Mouse (Mus musculus) testis, adult 10 weeks (tissue): Measurements from ENCODE around the gene Entr1. TPM values are rescaled to one million over a fixed set of nuclear protein-coding genes. Genes with fewer than 3 reads are reported as not detected.

Experiments used
- polyA plus RNA-seq: library from polyadenylated mRNA; stranded (reverse); fragments of 350-450 nt; fragmentation: Illumina TruSeq; extraction: RNeasy Lipid Tissue Mini Kit (QIAGEN cat#74804); gene quantifications from one replicate; pipeline ENCODE4 v1.2.3, GENCODE M21; 2014; ENCODE audit warnings: low read depth, low replicate concordance

Entr1 gene
- 164 TPM for polyA plus RNA-seq

GRCm38 (mm10) chr2:26389154-26389690 is at the start of gene Entr1, which contains the start of gene Pmpca:
Gene Entr1, minus strand, starts transcription at chr2:26389316.
Gene Pmpca, plus strand, starts transcription at chr2:26389339.

DNA sequence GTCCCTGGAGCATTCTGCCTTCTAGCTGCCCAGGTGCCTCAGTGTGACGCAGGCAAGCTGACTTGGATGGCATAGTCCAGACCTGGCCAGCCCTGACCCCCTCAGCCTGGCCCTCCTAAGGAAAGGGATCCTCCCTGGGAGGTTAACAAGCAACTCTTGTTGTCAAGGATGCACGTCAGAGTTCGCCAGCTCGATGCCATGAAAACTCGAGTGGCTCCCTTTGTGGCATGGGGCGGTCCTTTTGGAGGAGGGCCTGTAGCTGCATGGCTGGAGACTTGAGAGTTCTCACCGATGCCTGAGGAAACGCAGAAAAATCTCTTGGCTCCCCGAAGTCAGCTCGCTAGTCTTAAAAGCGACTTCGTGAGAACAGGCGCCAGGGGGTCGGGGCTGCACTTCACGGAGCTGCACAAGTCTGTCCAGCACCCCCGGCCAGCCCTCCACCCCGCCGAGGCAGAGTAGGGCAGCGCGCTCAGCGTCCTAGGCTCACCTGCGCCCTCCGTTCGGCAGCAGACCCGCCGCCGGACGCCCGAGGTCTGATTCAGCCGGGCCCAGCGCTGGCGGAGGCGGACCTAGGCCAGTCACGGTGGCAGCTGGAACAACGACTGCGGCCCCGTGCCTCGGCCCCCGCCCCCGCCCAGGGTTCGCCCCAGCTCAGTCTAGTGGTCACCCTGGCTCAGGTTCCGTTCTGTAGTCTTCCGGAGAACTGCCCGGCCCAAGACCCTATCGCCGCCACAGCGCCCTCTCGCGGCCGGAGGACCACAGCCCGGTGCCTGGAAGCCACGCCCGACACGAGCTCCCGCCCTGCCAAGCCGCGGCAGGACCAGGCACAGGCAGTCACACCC is 19.6 kb upstream of the Entr1 start, which contains the start of gene Inpp5e:
Gene Inpp5e (minus strand): TSS at position 689 of the 842 bp plus-strand sequence.

DNA sequence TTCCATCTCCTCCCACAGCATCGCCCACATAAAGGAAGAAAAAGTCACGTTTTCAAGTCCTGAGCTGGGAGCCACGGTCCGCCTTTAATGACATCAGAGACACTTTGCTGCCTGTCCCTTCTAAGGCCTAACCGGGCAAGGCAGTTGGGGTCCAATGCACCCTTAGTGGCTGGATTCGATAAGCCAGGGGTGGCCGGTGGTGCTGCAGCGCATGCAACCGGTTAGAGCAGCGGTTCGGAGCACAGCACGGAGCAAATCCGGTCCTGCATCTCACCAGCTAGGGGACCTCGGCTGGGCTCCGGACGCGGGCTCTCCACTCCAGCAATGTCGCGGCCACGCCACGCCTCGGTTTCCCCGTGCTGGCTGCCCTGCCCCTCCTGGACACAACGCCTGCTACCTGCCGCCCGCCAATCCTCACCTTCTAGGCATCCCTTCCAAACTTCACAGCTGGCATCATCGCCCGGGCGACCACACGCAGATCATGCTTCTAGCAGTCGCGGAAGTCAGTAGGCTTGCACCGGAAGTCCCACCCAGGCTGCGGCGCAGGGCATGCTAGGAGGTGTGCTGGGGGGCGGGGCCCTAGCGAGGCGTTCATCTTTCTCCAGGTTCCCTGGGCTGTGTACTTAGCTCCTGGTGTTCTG is 8.9 kb downstream of the Entr1 start, which contains the start of gene Snapc4:
Gene Snapc4 (minus strand): TSS at position 523 of the 641 bp plus-strand sequence.

GRCm38 (mm10) chr2:26360772-26361171 is 28.3 kb downstream of the Entr1 start, which contains the start of gene Card9:
Gene Card9, minus strand, starts transcription at chr2:26360918.

DNA sequence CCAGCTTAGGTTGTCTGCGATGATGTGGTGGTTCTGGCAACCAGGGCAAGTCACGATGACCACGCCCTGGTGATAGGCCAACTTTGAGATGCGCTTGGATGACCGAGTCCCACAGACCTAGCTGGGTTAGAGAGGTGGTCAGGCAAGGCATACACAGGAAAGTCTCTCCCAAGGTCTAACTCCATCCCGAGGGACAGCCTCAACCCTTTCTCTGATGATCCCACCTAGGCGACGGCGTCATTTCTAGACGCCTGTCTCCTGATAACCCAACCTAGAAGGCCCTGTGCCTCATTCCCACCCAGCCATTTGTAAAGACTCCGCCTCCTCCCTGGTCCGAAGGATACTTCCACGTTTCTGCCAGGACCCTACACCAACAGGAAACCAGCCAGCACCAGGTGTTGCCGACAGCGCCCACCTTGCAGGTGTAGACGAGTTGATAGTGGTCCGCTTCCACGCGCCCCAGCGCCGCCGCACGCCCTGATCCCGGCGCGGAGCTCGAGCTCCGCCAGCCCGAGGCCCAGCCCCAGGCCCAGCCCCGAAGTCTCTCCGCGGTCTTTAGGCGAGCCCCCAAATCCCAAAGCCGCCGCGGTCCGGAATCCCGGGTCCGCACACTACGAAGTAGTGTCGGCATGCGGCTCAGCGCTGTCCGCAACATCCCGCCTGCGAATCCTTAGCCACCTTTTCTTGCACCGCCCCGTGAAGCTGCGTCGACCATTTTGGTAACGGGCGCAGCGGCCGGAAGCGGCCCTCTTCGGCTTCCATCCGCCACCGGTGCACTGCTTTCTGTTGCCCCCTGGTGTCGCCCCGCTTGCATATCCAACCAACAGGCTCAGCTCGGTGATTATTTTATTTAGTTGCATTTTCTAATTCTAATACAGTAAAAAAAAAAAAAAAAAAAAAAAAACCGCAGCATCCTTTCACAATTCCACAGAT is 37.5 kb downstream of the Entr1 start, which contains the start of gene Dnlz:
Gene Dnlz (minus strand): TSS at position 753 of the 933 bp plus-strand sequence.

Other genes starting within 250 kb of the Entr1 start
- gene Lhx3, start 181.0 kb downstream of the Entr1 start, polyA plus RNA-seq = not detected
- 20.2 TPM for gene Qsox2, start 151.8 kb downstream of the Entr1 start, polyA plus RNA-seq
- gene Ccdc187, start 94.8 kb downstream of the Entr1 start, polyA plus RNA-seq = 3.1 TPM
- gene Gpsm1, start 73.8 kb downstream of the Entr1 start, polyA plus RNA-seq = 1.6 TPM
- 0.57 TPM for gene Dnlz, start 37.2 kb downstream of the Entr1 start, polyA plus RNA-seq
- gene Card9, start 28.4 kb downstream of the Entr1 start, polyA plus RNA-seq = not detected
- gene Snapc4, start 8.7 kb downstream of the Entr1 start, polyA plus RNA-seq = 8.1 TPM
- 155 TPM for gene Pmpca, start within 50 bp of the Entr1 start, polyA plus RNA-seq
- 13.5 TPM for gene Inpp5e, start 19.9 kb upstream of the Entr1 start, polyA plus RNA-seq
- 44.7 TPM for gene Sec16a, start 55.9 kb upstream of the Entr1 start, polyA plus RNA-seq
- 0.17 TPM for gene Notch1, start 127.3 kb upstream of the Entr1 start, polyA plus RNA-seq
- 3.1 TPM for gene Egfl7, start 190.7 kb upstream of the Entr1 start, polyA plus RNA-seq
- not detected for gene Gm20532, start 197.3 kb upstream of the Entr1 start, polyA plus RNA-seq
- gene Agpat2, start 215.1 kb upstream of the Entr1 start, polyA plus RNA-seq = 10.6 TPM
- gene Fam69b, start 239.1 kb upstream of the Entr1 start, polyA plus RNA-seq = not detected